ENCODE assay signal across 8 mouse cellular contexts in genomic region chr2:65792516-65792915, GRCm38 (mm10). TPM values are rescaled to one million over a fixed set of nuclear protein-coding genes. Genes with fewer than 3 reads are reported as not detected.
DNase-seq lines count a peak whose midpoint lies in the region; ATAC-seq lines count a peak whose summit lies in the region.

No protein-coding gene starts in this region.

- H3K4me2 ChIP-seq in forebrain, embryonic 14.5 days (ENCODE audit: low read length): no peak overlapping the region
- no peak overlapping the region for H3K4me2 ChIP-seq in forebrain, embryonic 16.5 days (ENCODE audit: low read length)
- H3K4me2 ChIP-seq in liver, embryonic 12.5 days: peak overlapping the region; percentile 33; the same call in 1 of the 2 replicates
- no peak overlapping the region for H3K4me2 ChIP-seq in liver, embryonic 11.5 days

- no peaks in the 10 kb centered on the region for H3K9me3 ChIP-seq in forebrain, embryonic 14.5 days (replicated peaks; ENCODE audit: control insufficient read depth, low read length)
- no peaks in the 10 kb centered on the region; the same call in 1 of the 2 replicates for H3K9me3 ChIP-seq in forebrain, embryonic 16.5 days (ENCODE audit: control insufficient read depth, low read length)
- peaks cover 21% of the 10 kb centered on the region for H3K9me3 ChIP-seq in liver, embryonic 12.5 days (replicated peaks)
- no peaks in the 10 kb centered on the region for H3K9me3 ChIP-seq in liver, embryonic 11.5 days (ENCODE audit: control insufficient read depth, low read length)

- DNase-seq in forebrain, embryonic 14.5 days (ENCODE audit: low spot score): peak; percentile 79
- DNase-seq in liver, embryonic 11.5 days (ENCODE audit: low spot score): no peak
- peak; percentile 22 for DNase-seq in embryo, embryonic 9.5 days (ENCODE audit: extremely low spot score)
- peak; percentile 26 for DNase-seq in naive thymus-derived CD4-positive, alpha-beta T cell, adult 2 months (ENCODE audit: low read depth)
- DNase-seq in gastrocnemius, postnatal 25 days: no peak
- DNase-seq in cerebellum, adult 11 months: no peak

- no peaks in the 10 kb centered on the region for H3K36me3 ChIP-seq in forebrain, embryonic 14.5 days (ENCODE audit: control insufficient read depth, insufficient read depth, low read length)
- no peaks in the 10 kb centered on the region for H3K36me3 ChIP-seq in forebrain, embryonic 16.5 days (ENCODE audit: control insufficient read depth, insufficient read depth)
- no peaks in the 10 kb centered on the region for H3K36me3 ChIP-seq in liver, embryonic 12.5 days
- H3K36me3 ChIP-seq in liver, embryonic 11.5 days (ENCODE audit: control insufficient read depth, insufficient read depth, low read length): no peaks in the 10 kb centered on the region

- WGBS in forebrain, embryonic 14.5 days: 24% methylated on average over 3 of the region's 3 CpGs
- 23% methylated on average over 3 of the region's 3 CpGs for WGBS in forebrain, embryonic 16.5 days
- WGBS in liver, embryonic 12.5 days (ENCODE audit: insufficient replicate concordance): 17% methylated on average over 3 of the region's 3 CpGs
- WGBS in liver, embryonic 11.5 days: 26% methylated on average over 3 of the region's 3 CpGs

- no peak overlapping the region for H3K9ac ChIP-seq in forebrain, embryonic 14.5 days (ENCODE audit: low read length)
- H3K9ac ChIP-seq in forebrain, embryonic 16.5 days (replicated peaks; ENCODE audit: low read depth, low read length): no peak overlapping the region
- H3K9ac ChIP-seq in liver, embryonic 12.5 days: peak overlapping the region; percentile 46
- H3K9ac ChIP-seq in liver, embryonic 11.5 days (ENCODE audit: low read depth, low read length): no peak overlapping the region

- no peaks in the 10 kb centered on the region for H3K27me3 ChIP-seq in forebrain, embryonic 14.5 days (replicated peaks; ENCODE audit: control insufficient read depth, insufficient read depth, low read length)
- H3K27me3 ChIP-seq in forebrain, embryonic 16.5 days (replicated peaks; ENCODE audit: control insufficient read depth, insufficient read depth, low read length): no peaks in the 10 kb centered on the region
- no peaks in the 10 kb centered on the region for H3K27me3 ChIP-seq in liver, embryonic 12.5 days (replicated peaks)
- H3K27me3 ChIP-seq in liver, embryonic 11.5 days (replicated peaks; ENCODE audit: control insufficient read depth, insufficient read depth, low read length): no peaks in the 10 kb centered on the region

- ATAC-seq in forebrain, embryonic 14.5 days: peak; percentile 63; the same call in 1 of the 2 replicates
- no peak for ATAC-seq in forebrain, embryonic 16.5 days
- ATAC-seq in liver, embryonic 12.5 days: no peak
- no peak for ATAC-seq in liver, embryonic 11.5 days (replicated peaks; ENCODE audit: low FRiP score)

- H3K4me1 ChIP-seq in forebrain, embryonic 14.5 days (ENCODE audit: control insufficient read depth, insufficient read depth, low read length): no peaks in the 10 kb centered on the region
- H3K4me1 ChIP-seq in forebrain, embryonic 16.5 days (replicated peaks; ENCODE audit: control insufficient read depth, insufficient read depth, low read length): peaks cover 6% of the 10 kb centered on the region
- H3K4me1 ChIP-seq in liver, embryonic 12.5 days: no peaks in the 10 kb centered on the region; the same call in 1 of the 2 replicates
- H3K4me1 ChIP-seq in liver, embryonic 11.5 days (replicated peaks; ENCODE audit: control insufficient read depth, insufficient read depth, low read length): no peaks in the 10 kb centered on the region

- no peak overlapping the region for H3K4me3 ChIP-seq in forebrain, embryonic 14.5 days (ENCODE audit: low read depth, low read length)
- no peak overlapping the region for H3K4me3 ChIP-seq in forebrain, embryonic 16.5 days (replicated peaks; ENCODE audit: low read length)
- H3K4me3 ChIP-seq in liver, embryonic 12.5 days: no peak overlapping the region
- no peak overlapping the region for H3K4me3 ChIP-seq in liver, embryonic 11.5 days (ENCODE audit: low read depth, low read length)

- no peak overlapping the region for H3K27ac ChIP-seq in forebrain, embryonic 14.5 days (ENCODE audit: low read depth, low read length)
- no peak overlapping the region for H3K27ac ChIP-seq in forebrain, embryonic 16.5 days (ENCODE audit: low read length)
- H3K27ac ChIP-seq in liver, embryonic 12.5 days: no peak overlapping the region
- no peak overlapping the region for H3K27ac ChIP-seq in liver, embryonic 11.5 days (ENCODE audit: low read depth, low read length)

RNA-seq across cellular contexts. Expression of gene Csrnp3, which starts 53.1 kb away (rescaled TPM):
- 33.0 and 65.4 TPM in 2 replicates for polyA plus RNA-seq in forebrain, embryonic 14.5 days (2014; fragmentation: Nextera tagmentation; extraction: Ambion mirVana)
- 61.1 and 67.4 TPM in 2 replicates for polyA plus RNA-seq in forebrain, embryonic 16.5 days (2015; fragmentation: Nextera tagmentation; extraction: Ambion mirVana)
- 0.45 and 0.48 TPM in 2 replicates for polyA plus RNA-seq in liver, embryonic 12.5 days (2016; fragmentation: Nextera tagmentation; extraction: Ambion mirVana)
- polyA plus RNA-seq in liver, embryonic 11.5 days (2014; fragmentation: Nextera tagmentation; extraction: Ambion mirVana): 0.51 and 0.96 TPM in 2 replicates
- under 1 TPM in 1 of 2 experiments, not detected in 1; 0.13 TPM for total RNA-seq in gastrocnemius, postnatal 25 days (2021)

Comparison
In these comparisons a context has a peak if more than half of its experiments do, and no peak if none do; other contexts are left out.
1. DNase-seq: peak in forebrain, embryonic 14.5 days (single experiment), embryo, embryonic 9.5 days (single experiment) and naive thymus-derived CD4-positive, alpha-beta T cell, adult 2 months (single experiment); none in liver, embryonic 11.5 days (single experiment), gastrocnemius, postnatal 25 days (single experiment) and cerebellum, adult 11 months (single experiment).
2. RNA of gene Csrnp3, which starts 53.1 kb away (polyA plus RNA-seq): 61.1 to 67.4 TPM in forebrain, embryonic 16.5 days and 33.0 to 65.4 TPM in forebrain, embryonic 14.5 days; 0.51 to 0.96 TPM in liver, embryonic 11.5 days and 0.45 to 0.48 TPM in liver, embryonic 12.5 days; every median in the first group is over 10 times any median in the second.